Mouse (Mus musculus) adrenal gland (tissue): ENCODE results near the gene Ebf3.

Source experiments
- intact Hi-C: fragments of 180-260 bp; cut with DNase I; formaldehyde crosslinking; loops from one replicate; pipeline ENCODE4 v1.15.1; 2025

The Ebf3 gene

DNA sequence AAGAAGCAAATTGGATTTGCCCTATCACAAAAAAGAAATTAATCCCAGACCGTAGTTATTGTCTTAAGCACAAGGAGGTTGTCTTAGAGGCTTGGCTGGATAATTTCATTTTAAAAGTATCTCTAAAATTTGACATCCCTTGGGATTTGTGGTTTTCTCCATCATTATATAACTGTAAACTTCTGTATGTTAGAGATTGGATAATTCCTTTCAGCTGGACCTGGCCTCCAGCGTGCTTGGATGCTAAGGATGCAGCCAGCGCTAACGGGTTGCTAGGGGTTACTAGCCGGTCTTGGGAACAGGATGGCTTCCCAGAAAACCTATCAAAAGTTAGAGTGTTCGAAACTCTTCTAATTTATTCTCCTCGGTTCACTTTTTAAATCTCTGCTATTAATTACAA is 19.8 kb downstream of the Ebf3 start:
- intact Hi-C loops = no loop called here

DNA sequence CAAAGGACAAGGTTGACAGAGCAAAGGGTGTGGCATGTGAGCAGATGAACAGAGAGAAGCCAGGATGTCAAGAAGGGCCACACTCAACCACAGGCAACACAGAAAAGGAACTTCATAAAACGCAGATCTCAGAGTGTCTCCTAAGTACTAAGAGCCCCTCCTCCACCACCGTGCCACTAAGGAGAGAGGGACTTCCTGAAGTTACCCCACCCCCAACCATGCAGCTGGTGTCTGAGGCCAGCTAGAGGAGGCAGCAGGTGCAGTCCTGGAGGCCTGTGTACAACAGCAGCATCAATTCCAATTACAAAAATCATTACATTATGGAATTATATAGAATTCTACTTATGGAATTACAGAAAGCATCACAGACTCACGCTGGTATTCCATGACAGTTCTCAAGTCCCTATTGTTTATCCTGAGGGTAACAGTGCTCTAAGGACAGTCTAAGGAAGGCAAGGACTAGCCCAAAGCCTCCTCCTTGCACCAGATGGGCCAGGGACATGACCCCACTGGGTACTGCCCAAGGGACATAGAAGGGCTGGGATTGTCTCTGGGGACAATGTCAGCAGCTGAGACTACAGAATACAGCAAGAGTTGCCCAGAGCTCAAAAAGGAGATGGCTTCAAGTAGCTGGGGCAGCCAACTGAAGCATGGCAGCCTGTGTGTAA is 24.8 kb downstream of the Ebf3 start:
- intact Hi-C loops = no loop called here

DNA sequence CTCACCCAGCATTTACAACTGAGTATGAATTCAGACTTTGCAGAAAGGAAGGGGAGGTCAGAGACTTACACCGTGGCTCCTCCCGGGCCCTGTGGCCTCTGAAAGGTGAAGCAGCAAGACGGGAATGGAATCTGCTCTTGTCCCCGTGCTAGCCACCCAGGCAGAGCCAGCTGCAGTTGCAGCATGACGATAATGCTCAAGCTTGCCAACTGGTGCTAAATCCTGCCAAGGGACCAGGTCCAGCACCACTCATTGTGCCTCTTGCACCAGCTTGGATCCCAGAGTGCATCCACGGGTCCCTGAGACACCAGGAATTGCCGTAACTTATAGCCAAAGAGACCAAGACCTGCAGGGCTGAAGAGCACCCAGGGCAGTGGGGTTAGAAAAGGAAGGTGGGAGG is 36.1 kb downstream of the Ebf3 start:
- intact Hi-C loops = no loop called here

DNA sequence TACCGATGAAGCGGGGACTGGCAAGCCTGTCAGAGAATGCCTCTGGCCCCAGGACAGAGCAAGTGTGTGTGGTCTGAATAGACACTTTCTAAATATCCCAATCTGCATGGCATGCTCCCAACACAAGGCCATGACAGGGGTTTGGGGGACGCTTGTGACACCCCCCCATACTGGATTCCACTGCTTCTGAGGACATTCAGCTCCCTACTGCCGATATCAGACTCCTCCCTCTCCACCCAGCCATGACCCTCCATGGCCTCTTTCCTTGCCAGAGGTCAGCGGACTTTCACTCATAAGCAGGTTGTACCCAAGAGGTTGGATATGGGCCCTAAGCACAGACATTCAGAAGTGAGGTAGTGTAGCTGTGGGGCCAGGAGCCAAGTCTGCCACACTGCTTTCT is 36.5 kb downstream of the Ebf3 start:
- intact Hi-C loops = no loop called here

DNA sequence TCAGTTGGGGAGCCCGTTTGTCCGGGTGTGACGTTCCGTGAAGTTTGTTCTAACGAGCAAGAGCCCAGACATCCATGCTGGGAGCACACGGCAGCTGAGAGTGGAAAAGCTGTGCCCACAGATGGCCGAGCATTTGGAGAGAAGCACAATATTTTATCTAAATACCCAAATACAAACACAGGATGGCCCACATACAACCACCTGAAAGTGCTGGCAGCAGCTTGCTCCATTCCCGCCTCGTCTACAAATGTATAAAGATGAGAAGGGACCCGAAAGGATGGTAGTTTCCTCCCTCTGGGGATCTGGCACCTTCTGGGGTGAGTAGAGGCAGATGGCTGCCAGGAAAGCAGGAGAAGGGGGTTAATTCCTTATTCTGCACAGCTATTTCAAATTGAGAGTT is 42.0 kb downstream of the Ebf3 start:
- intact Hi-C loops = no loop called here

DNA sequence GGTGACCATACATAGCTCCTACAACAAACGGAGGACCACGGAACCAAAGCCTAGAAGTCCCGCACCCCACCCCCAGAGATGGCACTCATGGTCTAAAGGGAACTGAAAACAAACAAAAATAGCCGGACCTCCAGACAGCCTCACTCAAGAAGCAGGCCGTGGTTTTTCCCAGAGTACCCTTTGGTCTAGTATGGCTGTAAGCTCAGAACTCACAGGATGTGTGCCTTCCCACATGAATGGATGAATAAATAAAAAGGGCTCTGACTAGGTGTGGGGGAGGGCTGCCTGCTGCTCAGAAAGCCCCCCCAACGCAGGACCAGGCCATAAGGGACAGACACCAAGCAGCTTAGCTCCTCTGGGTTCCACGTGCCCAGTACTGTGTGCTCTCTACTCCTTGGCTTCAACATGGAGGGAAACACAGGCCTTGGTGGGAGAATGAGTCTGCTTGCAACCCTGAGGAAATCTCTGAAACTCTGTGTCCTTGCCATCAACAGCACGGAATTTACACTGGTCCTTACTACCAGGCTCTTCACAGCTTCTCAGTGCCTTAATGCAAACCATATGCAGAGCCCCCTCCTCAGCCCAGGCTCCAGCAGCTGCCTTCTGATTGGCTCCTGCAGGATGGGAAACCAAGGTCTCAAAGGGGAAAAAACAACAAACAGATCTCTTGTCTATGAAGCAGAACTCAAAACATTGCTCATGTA is 45.6 kb downstream of the Ebf3 start:
- intact Hi-C loops = no loop called here

DNA sequence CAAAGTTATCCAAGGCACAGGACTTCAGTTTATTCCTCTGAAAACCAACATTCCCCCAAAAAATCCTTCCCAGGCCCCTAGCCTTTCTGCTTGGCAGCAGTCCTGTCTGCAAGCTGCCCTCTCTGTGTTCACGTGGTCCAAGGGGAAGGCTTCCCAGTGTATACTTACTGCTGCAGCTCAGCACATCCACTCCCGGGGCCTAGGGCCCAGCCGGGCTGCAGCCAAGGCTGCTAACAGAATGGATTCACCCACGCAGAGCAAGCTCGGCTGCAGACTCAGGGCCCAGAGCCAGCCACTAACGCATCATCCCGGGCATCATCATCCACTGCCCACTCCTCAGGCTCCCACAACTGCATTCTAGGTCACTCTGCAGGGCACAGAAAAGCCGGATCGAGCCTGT is 46.8 kb downstream of the Ebf3 start:
- intact Hi-C loops = no loop called here

DNA sequence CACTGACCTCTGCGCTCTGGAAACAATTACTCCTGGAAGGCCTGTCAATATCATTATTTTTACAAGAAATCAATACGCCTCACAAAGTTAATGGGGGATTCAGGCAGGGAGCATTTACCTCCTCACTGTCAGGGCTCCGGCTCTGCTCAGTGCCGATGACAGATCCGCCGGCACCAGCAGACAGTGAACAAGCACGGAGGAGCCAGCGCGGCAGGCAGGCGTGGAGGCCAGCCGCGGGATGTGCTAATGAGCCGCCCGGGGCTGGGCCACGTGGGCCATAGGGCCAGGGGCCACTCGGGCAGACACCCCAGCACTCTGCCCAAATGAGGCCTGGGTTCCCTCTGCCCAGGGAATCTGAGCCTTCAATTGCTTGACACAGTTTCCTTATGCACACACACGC is 47.7 kb downstream of the Ebf3 start:
- intact Hi-C loops = no loop called here

DNA sequence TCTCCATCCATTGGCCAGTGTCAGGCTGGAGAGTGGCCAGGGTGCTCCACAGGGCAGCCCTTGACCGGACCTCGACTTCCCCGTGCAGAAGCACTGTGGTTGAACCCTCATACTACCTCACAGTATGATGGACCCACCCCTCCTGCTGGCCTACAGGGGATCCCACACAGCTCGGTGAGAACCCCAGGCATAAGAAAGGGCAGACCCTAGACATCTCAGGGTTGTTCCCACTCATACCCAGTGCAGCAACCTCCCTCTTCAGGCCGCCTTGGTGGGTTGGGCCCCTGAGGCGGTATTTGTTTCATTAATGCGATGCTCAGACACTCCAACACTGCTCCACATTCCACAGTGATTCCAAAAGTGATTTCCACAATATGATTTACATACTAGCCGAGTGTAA is 51.9 kb downstream of the Ebf3 start:
- intact Hi-C loops = no loop called here

DNA sequence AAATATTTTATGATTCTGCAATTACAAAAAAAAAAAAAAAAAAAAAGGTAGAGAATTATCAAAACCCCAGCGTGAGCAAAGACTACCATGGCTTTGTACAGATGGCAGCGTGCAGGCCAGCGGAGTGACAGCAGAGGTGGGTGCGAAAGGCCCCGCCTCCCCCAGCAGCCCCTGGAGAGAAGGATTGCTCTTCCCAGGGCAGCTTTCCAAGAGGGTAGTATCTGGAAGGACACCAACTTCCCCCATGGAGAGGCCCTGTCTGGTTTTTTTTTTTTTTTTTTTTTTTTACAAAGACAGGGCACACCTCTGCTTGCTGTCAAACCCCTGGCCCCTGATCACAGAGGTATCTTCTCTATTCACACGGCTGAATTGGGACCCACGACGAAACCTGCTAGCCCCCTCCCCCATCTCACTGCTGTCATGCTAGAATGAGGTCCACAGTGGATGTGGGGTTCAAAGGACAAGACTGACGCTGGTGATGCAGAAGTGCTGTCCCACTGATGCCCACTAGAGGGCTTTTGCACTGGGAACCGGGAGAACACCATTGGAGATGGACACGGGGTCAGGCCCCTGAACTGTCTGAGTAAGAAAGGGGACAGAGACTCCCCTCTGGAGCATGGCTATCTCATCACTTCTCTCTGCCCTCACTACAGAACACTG is 67.9 kb downstream of the Ebf3 start:
- intact Hi-C loops = loop anchor here (10.0 kb wide), 1 partner anchor 228 kb away; no protein-coding TSS in a partner anchor

DNA sequence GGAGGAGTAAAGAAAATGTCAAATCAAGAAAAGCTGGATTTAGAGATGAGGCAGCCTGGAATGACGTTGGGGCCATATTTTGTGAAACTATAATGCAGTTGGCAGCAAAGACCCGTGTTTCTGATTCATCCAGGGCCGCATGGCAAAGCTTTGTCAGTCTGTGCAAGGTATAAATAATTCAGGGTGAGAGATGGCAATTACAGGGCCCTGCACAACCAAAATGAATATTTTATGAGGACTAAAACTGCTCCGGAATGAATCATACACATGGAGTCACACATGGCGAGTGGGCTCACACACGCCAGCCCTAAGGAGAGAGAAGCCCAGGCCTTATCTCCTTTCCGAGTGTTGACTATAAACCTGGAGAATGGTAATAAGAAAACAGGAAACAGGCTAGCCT is 69.4 kb downstream of the Ebf3 start:
- intact Hi-C loops = loop anchor here (10.0 kb wide), 1 partner anchor 230 kb away; no protein-coding TSS in a partner anchor

DNA sequence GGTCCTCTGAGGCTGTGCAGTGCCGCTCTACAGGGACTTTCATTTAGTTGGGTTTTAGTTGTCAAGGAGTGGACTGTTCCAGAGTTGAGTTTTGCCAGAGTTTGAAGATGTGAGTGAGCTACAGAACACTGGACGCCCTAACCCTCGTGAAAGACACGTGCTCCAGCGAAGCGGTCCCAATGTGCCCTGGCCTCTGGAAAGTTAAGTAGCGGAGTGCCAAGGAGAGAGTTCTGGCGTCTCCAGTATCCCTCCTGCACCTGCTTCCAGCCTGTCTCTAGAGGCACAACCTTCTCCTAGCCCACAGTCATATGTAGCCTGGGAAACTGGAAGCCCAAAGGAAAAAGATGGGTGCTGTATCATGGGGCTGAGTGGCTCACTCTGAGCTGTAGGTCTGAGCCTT is 73.8 kb downstream of the Ebf3 start:
- intact Hi-C loops = loop anchor here (10.0 kb wide), 1 partner anchor 234 kb away; no protein-coding TSS in a partner anchor

DNA sequence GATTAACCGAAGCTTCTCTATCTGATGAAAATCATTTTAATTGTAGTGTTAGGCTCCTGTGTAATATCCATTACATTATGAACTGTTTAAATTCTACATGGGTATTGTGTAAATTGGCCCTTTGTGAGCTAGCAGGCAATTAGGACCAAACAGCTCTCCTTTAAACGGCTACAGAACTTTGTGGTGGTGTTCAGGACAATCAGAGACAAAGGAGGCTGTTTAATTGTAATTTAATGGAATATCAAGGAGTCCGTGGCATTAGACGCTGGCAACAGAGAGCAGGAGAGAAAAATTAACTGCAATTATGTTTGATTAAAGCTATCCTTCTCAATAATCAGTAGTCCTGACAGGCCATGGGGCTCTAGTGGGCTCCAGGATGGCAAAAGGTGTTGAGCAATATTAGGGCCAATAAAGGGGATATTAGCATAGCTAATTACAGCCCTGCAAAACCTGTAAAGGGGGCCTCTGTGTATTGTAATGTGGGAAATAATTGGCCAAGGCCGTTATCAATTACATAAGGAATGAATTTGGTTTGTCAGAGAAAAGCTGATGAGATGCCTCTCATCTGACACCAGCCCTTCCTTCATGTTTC is 74.6 kb downstream of the Ebf3 start:
- intact Hi-C loops = loop anchor here (10.0 kb wide), 1 partner anchor 235 kb away; no protein-coding TSS in a partner anchor

DNA sequence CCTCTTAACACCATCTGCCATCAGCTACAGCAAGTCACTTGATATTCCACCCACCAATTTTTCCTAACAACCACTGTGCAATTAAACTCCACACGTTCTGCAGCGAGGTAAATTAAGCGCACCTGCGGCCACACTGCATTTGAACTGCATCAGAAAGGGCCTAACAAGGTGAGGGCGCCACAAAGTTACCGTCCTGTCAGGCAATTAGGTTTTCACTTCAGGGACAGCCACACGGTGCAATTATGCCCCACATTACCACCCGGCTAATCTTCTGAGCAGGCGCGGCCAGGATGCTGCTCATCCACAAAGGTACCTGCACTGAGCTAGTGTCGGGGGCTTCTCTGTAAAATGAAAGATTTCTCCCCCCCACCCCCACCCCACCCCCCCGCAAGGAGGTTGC is 76.8 kb downstream of the Ebf3 start:
- intact Hi-C loops = no loop called here

DNA sequence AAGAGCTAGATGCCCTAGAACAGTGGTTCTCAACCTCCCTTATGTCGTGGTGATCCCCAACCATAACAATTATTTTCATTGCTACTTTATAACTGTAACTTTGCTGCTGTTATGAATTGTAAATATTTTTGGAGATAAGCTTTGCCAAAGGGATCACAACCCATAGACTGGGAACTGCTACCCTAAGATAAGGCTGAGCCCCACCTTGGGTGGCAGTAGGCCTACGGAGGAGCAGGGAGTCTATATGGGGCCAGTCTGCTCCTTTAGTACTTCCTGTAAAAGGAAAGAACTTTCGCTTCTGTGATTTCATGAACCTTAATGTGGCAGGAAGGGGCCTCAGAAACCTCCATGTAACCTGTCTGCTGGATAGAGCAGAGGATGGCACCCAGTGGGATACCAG is 90.4 kb downstream of the Ebf3 start:
- intact Hi-C loops = no loop called here

DNA sequence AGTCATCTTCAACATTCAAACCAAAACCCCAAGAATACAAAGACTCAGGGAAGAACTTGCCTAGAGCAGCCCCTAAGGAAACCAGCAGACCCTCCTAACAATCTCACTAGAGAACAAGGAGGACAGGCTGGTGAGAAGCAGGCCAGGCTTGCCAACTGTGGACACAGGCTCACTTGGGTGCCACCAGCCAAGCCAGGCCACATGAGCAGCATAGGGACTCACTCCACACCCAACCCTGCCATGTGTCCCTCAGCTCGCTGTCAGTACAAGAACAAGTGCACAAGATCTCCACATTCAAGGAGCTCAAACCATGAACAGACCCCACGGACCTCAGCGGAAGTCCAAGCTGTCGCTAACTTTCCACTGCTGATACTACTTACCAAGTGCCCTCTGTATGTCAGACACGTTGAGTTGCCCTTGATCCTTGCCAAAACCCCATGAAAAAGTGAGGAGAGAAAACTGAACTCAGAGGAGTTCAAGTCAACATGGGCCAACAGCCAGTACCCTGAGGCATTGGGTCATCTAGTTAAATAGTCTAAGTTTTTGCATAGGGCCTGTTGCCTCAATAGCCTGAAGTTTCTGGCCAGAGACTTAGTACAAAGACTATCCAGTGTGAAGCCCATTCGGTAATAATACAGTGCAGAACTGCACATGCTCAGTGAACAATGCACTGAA is 91.3 kb downstream of the Ebf3 start:
- intact Hi-C loops = no loop called here

DNA sequence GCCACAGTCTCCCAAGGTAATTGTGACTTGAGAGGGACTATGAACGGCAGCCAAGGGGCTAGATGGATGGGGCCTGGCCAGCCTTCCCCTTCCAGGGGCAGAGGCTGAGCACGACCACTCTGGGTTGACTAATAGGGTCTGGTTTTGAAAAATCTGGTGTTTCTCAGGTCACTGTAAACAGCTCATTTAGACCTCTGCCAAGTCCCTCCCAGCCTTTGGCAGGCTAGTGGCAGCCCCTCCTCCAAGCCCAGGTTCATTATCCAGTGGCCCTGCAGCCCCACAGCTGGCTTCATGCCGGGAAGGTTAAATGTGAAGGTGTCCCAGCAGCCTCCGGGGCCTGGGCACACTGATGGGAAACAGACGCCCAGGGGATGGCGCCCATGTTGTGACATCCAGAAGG is 92.6 kb downstream of the Ebf3 start:
- intact Hi-C loops = no loop called here

DNA sequence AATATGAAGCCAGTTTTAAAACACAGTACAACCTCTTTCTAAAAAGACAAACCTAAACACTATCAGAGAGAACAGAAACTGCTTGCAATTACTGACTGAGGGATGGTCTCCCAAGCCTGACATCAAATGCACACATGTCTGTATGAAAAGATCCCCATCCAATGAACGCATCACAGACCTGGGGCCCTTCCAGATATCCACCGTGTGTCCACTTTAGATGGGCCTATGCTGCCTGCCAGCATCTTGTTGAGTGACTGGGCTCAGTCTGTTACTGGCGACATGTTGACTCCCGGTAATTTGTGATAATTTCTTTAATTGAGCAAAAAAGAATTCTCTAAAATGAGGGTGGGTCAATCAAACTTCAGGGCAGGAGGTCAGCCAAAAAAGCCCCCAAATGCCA is 93.8 kb downstream of the Ebf3 start:
- intact Hi-C loops = no loop called here

DNA sequence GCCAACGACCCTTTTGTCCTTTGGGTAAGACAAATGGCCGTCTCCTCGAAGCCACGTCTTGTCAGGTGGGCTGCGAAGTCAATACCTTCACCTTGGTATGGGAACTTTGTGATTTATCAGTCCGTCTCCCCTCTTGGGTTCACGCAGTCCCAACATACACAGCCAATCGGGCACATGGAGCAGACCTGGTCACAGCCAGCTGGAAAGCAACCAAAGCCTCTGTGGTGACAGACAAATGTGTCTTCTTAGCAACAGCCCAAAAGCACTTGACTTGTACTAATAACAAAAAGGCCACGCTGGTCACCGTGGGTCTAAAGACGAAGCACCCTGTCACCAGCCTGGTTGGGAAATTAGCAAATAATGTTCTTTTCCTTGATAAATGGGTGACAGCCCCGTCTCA is 95.5 kb downstream of the Ebf3 start:
- intact Hi-C loops = no loop called here

DNA sequence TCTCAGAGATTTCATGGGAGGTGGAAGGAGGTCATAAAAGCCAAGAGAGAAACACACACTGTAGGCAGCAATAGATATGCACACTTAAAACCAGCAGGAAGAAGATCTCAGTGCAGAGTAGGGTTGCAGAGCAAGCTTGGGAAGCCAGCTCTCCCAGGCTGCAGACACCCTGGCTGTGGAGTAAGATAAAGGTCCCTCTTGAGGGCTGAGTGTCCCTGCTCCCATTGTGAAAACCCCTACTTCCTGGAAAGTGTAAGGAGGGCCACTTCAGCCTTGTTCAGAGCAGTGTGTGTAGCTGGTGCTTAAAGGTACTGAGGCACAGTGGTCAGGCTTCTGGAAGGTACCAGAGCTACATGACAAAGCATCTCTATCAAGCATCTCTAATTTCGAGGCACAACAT is 100.8 kb downstream of the Ebf3 start:
- intact Hi-C loops = no loop called here

DNA sequence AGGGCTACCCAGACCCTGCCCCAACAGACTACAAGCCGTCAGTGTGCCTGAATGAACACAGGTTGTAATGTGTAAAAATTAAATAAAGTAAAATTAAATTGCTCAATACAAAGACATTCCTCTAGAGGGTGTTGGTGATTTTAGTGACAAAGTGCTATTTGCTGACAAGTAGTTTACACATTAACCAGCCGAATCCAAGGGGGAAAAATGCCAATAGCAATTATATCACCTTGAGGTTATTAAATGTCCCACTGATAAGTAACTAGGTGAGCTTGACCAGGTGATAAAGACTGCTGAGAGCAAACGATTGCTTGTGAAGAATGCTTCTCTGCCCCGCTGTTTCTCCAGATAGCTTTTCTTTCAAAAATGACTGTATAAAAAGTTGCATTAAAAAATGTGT is 102.9 kb downstream of the Ebf3 start:
- intact Hi-C loops = no loop called here
